Mouse (Mus musculus) cortical plate, adult 2 months (tissue): ENCODE data around the gene Nlrx1. TPM values are rescaled to one million over a fixed set of nuclear protein-coding genes. Genes with fewer than 3 reads are reported as not detected.
A peak's percentile ranks its signal among the peaks of the same experiment; 100 is the strongest.

Experiments
- H3K27ac ChIP-seq: fragments of 200-500 bp; 2 replicates; pipeline ENCODE4 v1.5.1; 2012; ENCODE audit warnings: low read length, control low read depth, inconsistent platforms; ENCODE audit not compliant: insufficient read depth
- H3K4me1 ChIP-seq: fragments of 200-500 bp; 2 replicates; pipeline ENCODE4 v1.6.1; 2011; ENCODE audit warnings: low read length; ENCODE audit not compliant: control insufficient read depth, insufficient read depth
- H3K4me3 ChIP-seq: fragments of 200-500 bp; 2 replicates; pipeline ENCODE4 v1.5.1; 2011; ENCODE audit warnings: mild to moderate bottlenecking, low read length, control low read depth; ENCODE audit not compliant: insufficient read depth
- CTCF ChIP-seq: fragments of 200-500 bp; IDR thresholded peaks from 2 replicates; pipeline ENCODE4 v1.5.1; 2011; ENCODE audit warnings: mild to moderate bottlenecking, control low read depth, low read length; ENCODE audit not compliant: insufficient read depth; ENCODE audit errors: extremely low read depth
- POLR2A ChIP-seq: fragments of 200-500 bp; IDR thresholded peaks from 2 replicates; pipeline ENCODE4 v1.6.1; 2011; ENCODE audit warnings: mild to moderate bottlenecking, low read length, control low read depth; ENCODE audit not compliant: insufficient read depth; ENCODE audit errors: extremely low read depth
- polyA plus RNA-seq: library from polyadenylated mRNA; depleted of rRNA; stranded (reverse); fragments of >200 nt; gene quantifications from 2 replicates; pipeline ENCODE4 v1.2.3, GENCODE M21; 2012

Gene Nlrx1
- polyA plus RNA-seq, 1 experiment = 7.0 TPM

GRCm38 (mm10) chr9:44251314-44251713 is 17.1 kb downstream of the Nlrx1 start, which contains the start of gene Pdzd3:
Gene Pdzd3, minus strand, starts transcription at chr9:44251471.
- no peak for TF ChIP-seq POLR2A
- no peak for TF ChIP-seq CTCF

GRCm38 (mm10) chr9:44250445-44250844 is 18.0 kb downstream of the Nlrx1 start:
- TF ChIP-seq CTCF (no peak), POLR2A (no peak)
- no peak overlapping the region for H3K27ac ChIP-seq
- no peaks in the 10 kb centered on the region for H3K4me1 ChIP-seq
- no peak overlapping the region for H3K4me3 ChIP-seq

More at GRCm38 (mm10) chr9:44251314-44251713, 17.1 kb downstream of the Nlrx1 start, which contains the start of gene Pdzd3:
- Histone ChIP-seq H3K4me3 (no peak within 1 kb of the TSS), H3K27ac (no peak within 1 kb of the TSS), H3K4me1 (no peaks in the 10 kb centered on the region)

- no peak overlapping the region for H3K4me3 ChIP-seq
- H3K4me1 ChIP-seq = no peaks in the 10 kb centered on the region
- no peak overlapping the region for H3K27ac ChIP-seq
- TF ChIP-seq POLR2A (no peak), CTCF (peak; percentile 65)
Measured at GRCm38 (mm10) chr9:44249181-44250146, 18.9 kb downstream of the Nlrx1 start.

GRCm38 (mm10) chr9:44247907-44248306 is 20.5 kb downstream of the Nlrx1 start:
- no peak overlapping the region for H3K27ac ChIP-seq
- TF ChIP-seq POLR2A (no peak), CTCF (no peak)
- H3K4me1 ChIP-seq = no peaks in the 10 kb centered on the region
- H3K4me3 ChIP-seq = no peak overlapping the region

- Histone ChIP-seq H3K27ac (no peak overlapping the region), H3K4me3 (no peak overlapping the region), H3K4me1 (no peaks in the 10 kb centered on the region)
- TF ChIP-seq POLR2A = no peak
- TF ChIP-seq CTCF = no peak
Measured at GRCm38 (mm10) chr9:44243621-44244020, 24.8 kb downstream of the Nlrx1 start.

- TF ChIP-seq POLR2A (no peak), CTCF (no peak)
- H3K27ac ChIP-seq = no peak overlapping the region
- H3K4me3 ChIP-seq = no peak overlapping the region
- no peaks in the 10 kb centered on the region for H3K4me1 ChIP-seq
Measured at GRCm38 (mm10) chr9:44241418-44241817, 27.0 kb downstream of the Nlrx1 start.

- H3K27ac ChIP-seq = no peak overlapping the region
- H3K4me1 ChIP-seq = no peaks in the 10 kb centered on the region
- H3K4me3 ChIP-seq = no peak overlapping the region
- TF ChIP-seq POLR2A (no peak), CTCF (no peak)
Measured at GRCm38 (mm10) chr9:44240911-44241310, 27.5 kb downstream of the Nlrx1 start.

GRCm38 (mm10) chr9:44240399-44240798 is 28.0 kb downstream of the Nlrx1 start, which contains the start of gene Ccdc153:
Gene Ccdc153, plus strand, starts transcription at chr9:44240676.
- TF ChIP-seq POLR2A = no peak
- TF ChIP-seq CTCF = no peak
- H3K4me3 ChIP-seq = no peak within 1 kb of the TSS
- no peaks in the 10 kb centered on the region for H3K4me1 ChIP-seq
- H3K27ac ChIP-seq = no peak within 1 kb of the TSS

GRCm38 (mm10) chr9:44239447-44239846 is 29.0 kb downstream of the Nlrx1 start:
- peak; percentile 70 for TF ChIP-seq CTCF
- no peak for TF ChIP-seq POLR2A
- Histone ChIP-seq H3K4me3 (no peak overlapping the region), H3K4me1 (no peaks in the 10 kb centered on the region), H3K27ac (no peak overlapping the region)

GRCm38 (mm10) chr9:44238501-44239190 is 29.8 kb downstream of the Nlrx1 start:
- no peak overlapping the region for H3K4me3 ChIP-seq
- no peaks in the 10 kb centered on the region for H3K4me1 ChIP-seq
- TF ChIP-seq POLR2A (no peak), CTCF (no peak)
- H3K27ac ChIP-seq = no peak overlapping the region
